Mouse (Mus musculus): ENCODE measurements around the gene Gtse1. TPM values are rescaled to one million over a fixed set of nuclear protein-coding genes. Genes with fewer than 3 reads are reported as not detected.
"Not testable (repeated sequence)": the region's sequence is repeated elsewhere in the genome, so short reads cannot be mapped to it uniquely, and the experiment has no call there.

Gtse1 gene
- total RNA-seq, 2 experiments from 2014 or later = 1.2 to 1.3 TPM

DNA sequence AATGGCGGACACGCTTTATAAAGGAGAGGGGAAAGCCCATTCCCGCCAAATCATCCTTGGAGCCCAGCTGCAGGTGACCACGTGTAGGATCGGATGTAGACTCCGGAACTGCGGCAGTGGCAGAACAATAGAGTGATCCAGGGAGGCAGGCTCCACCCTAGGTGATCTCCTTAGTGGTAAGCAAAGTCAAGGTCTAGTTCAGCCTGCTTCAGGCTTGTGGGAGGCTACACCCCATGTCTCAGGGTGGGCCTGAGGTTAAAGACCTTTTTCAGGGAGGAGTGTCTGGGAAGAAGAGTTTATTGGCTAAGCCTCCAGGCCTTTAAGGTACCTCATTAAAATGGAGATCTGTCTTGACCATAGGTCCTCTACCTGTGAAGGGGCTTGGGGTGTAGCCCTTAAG is 6.4 kb downstream of the Gtse1 start:
- DNase-seq (ENCODE audit: low spot score in 2 of 2) = not testable (repeated sequence)

DNA sequence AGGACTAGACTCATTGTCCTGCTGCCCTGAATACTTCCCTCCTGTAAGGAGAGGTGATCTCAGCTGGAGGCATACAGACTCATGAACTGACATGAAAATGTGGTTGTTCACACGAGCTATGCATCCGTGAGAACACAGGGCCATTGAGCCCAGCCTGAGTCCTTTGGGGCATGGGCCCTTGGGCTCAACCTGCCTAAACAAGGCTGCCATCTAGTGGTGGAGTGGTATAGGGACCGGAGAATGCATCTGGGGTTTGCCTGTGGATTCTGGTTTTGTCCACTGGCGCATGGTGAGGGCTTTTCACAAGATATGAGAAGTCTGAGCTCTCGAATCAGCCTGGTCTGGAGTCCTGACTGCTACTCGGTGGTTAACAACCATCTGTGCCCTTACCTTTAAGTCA is 8.2 kb downstream of the Gtse1 start:
- DNase-seq (ENCODE audit: low spot score in 2 of 2) = peak; percentile 63 to 85

DNA sequence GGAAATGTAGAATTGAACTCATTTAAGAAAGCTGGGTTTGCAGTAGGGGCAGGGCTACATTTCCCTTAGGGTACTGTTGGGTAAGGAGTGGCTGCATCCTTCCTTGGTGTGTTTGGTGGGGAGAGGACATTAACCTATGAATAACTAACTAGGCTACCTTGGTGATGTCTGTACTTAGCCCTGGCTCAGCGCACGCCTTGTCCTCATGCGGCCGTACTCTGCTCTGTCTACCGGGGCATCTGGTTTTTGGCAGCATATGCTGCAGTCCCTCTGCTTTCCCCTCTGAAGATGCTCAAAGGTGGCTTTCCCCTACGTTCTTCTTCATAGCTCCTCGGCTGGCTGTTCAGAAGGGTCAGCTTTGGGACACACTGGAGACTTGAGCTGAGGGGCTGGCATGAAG is 17.8 kb downstream of the Gtse1 start:
- no peak for DNase-seq (ENCODE audit: low spot score in 2 of 2)

DNA sequence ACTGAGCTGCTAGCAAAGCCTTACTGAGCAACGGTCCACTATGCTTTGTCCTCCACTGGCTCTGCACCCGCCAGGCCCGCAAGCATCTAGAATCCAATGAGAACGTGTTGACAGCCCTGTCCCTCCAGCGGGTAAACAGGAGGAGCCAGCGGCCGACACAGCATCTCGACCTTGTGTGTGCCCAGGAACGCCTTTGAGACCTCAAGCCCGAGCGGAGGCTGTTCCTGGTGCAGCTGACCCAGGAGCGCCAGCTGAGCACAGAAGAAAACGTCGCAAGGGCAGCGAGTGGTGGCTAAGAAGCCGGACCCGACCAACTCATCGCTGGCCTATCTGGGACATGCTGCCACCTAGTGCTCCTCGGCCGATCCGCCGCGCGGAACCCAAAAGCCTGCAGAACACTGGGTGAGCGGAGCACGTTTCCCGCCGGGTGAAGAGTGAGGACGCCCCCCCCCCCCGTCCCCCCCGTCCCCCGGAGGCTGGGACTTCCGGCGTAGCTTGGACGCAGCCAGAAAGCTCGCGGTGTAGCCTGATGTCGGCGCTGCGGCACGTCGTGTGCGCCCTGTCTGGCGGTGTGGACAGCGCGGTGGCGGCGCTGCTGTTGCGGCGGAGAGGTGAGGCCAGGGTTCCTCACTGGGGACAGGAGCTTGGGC is 19.4 kb downstream of the Gtse1 start, which contains the start of gene Trmu:
Trmu (plus strand) TSS at position 465 of the 650 bp plus-strand sequence.
- DNase-seq (ENCODE audit: low spot score in 2 of 2) = peak; percentile 90 to 95

DNA sequence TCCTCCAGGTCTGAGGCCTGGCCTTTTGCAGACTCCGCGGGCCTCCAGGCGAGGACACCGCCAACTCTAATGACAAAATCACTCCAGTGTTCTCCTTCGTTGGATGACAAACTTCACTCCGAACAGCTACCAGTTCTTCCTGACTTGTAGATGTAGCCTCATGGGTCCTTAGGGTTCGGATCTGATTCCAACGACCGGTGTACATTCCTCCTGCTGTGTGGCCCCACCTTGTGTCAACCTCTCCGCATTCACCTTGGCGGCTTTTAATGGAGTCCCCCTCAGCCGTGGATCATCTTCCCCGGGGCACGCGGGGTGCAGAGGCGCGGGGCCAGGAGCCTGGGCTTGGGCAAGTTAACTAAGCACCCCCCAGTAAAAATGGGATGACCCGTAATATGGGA is 20.0 kb downstream of the Gtse1 start:
- DNase-seq (ENCODE audit: low spot score in 2 of 2) = no peak

DNA sequence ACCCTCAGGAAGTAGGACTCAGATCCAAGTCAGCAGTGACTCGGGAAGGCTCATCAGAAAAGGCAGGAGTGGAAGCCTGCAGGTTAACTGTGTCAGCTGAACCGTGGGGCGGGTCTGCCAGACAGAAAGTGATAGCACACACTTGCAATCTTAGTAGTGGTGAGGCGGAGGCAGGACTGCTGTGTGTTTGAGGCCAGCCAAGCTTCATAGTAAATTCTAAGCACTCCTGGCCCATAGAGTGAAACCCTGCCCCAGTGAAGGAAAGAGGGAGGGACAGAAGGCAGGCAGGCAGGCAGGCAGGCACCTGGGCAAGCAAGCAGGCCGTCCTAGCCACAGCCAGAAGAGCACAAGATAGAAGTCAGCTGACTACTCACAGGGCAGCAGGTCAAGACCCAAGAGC is 26.1 kb downstream of the Gtse1 start:
- DNase-seq (ENCODE audit: low spot score in 2 of 2) = no peak

DNA sequence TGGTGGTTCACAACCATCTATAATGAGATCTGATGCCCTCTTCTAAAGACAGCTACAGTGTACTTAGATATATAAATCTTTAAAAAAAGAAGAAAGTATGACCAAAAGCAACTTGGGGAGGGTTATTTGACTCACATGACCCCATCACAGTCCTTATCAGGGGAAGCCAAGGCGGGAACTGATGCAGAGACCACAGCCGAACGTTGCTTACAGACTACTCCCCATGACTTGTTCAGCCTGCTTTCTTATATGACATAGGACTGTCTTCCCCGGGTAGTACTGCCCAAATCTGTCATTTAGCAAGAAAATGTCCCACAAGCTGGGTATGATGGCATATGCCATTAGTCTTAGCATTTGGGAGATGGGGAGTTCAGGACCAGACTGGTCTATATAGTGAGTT is 29.7 kb downstream of the Gtse1 start:
- DNase-seq (ENCODE audit: low spot score in 2 of 2) = no peak

DNA sequence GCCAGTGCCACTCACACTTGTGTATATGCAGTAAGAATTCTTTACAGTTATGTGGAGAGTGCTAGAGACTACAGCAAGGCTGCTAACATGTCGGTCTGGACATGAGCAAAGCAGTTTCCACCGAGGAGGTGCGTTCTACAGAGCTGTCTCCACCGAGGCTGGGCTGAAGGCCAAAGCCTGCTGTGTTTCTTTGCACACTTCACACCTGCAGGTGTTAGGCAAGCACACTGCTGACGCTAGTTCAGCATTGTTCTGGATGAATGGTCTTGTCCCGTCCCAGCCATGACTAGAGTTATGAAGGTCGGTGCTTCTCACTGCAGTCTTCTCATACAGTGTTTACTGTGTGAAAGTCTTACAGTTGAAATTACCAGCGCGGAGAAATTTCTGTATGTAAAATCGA is 32.4 kb downstream of the Gtse1 start:
- DNase-seq (ENCODE audit: low spot score in 2 of 2) = no peak

DNA sequence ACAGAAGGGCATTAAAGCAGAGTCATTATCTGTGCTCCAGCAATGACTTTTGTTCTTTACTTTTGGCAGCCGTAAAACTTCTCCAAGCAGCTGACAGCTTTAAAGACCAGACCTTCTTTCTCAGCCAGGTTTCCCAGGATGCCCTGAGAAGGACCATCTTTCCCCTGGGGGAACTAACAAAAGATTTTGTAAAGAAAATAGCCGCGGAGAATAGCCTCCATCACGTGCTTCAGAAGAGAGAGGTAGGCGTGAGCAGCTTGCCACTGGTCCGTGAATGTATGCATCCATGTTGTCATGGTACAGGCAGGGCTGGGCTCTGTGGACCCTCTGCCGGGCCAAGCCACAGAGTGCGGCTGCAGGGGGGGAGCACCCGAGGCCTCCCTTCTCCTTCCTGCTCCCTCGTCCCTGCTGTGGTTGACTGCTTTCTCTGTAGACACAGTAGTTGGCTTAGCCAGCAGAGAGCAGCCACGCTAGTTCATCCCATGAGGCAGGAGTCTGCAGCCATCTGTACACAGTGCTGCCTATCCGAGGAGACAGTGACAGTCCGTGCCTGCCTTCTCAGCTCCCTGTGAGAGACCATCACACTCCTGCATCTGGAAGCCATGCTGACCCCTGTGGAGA is 33.1 kb downstream of the Gtse1 start:
- DNase-seq (ENCODE audit: low spot score in 2 of 2) = no peak

DNA sequence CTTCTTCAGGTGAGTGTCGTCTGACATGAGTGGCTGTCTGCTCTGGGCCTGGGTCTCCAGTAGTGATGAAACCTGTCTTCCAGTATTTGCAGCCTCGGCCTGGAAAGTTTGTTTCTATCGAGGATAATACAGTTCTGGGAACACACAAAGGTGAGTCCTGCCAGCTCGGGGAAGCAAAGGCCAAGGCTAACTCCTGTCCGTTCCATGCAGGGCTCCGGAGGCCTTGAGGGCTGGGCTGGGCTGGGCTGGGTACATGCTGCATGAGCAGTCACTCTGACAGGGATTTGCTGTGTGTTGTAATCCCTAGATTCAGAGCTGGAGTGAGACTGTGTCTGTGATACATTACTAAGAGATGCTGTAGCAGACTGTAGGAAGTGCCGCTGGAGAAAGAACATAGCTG is 34.3 kb downstream of the Gtse1 start:
- DNase-seq (ENCODE audit: low spot score in 2 of 2) = no peak

DNA sequence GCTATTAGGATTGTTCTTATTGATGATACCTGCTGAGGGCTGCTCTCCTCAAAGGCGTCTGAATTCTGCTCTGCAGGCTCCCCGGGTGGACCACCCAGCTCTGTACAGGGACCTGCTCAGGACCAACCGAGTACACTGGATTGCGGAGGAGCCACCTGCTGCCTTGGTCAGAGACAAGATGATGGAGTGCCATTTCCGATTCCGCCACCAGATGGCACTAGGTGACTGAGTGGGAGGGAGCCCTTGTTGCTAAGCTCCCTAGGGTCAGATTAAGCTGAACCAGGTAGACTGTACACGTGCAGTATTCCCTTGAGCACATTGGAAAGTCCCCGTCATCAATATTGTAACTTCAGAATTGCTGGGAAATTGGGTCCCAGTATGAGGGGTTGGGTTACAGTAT is 36.7 kb downstream of the Gtse1 start:
- DNase-seq (ENCODE audit: low spot score in 2 of 2) = peak; percentile 81 to 84

DNA sequence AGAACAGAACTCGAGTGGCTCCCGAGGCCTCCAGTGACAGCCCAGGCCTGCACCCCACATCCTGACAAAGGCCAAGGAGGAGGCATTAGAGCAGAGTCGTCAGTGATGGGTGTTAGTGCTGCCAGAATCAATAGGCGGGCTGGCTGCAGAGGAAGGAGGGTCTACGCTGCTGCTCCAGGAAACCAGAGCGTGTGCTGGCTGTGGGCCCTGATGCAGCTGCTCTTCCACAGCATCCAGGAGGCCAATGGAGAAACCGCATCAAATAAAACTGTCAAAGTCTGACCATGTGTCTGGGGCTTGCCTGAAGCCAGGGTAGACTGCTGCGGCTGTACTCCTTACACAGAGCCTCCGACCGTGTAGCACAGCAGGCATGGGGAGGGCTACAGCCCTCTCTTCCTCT is 37.6 kb downstream of the Gtse1 start:
- no peak for DNase-seq (ENCODE audit: low spot score in 2 of 2)

DNA sequence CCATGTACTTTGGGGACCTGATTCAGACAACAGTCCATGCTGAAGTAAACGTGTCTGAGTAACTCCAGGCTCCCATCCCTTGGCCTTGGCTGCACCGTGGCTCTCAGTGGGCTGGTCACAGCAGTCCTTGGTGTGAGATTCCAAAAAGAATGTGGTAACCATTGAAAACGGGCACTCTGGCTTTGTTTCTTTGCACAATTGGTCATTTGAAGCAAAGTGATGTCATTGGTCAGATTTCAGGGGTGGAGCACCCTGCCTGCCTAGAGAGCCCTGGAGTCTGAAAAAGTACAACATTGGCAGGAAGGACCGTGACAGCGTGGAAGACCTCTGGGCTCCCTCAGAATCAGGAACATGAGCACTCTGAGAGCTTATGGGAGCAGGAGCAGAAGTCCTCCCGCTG is 39.9 kb downstream of the Gtse1 start:
- no peak for DNase-seq (ENCODE audit: low spot score in 2 of 2)

DNA sequence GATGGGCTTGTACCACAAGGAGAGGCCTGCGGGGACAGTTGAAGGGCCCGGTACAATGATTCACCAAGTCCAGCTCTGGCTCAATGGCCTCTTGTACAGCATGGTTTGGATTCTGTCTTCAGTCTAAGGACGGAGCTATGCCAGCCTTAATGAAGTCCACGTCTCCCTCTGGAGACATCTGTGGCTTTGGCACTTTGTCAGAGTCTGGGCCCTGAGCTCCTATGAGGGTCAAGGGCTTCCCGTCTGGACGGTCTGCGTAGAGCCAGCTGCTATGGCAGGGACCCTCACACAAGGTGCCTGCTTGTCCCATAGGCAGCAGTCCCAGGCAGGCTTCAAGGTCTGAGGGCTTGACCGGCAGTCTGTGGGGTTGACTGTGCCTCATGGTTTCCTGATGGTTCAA is 40.8 kb downstream of the Gtse1 start:
- no peak for DNase-seq (ENCODE audit: low spot score in 2 of 2)

DNA sequence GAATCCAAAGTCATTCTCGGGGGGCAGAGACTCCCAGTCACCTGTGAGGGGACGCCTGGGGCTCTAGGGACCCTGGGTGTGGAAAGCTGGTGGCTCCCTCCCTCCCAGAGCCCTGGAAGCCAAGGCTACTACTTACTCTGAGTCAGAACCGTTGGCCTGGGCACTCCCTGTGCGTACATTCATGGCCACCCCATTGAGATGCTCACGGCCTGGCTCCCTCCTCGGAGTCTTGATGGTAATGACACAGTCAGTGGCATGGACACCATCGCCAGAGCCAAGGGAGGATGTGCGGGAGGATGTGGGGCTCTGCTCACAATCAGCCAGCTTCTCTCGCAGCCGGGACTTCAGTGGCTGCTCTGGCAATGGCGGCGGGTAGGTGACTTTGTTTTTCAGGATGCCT is 41.3 kb downstream of the Gtse1 start:
- DNase-seq (ENCODE audit: low spot score in 2 of 2) = no peak

DNA sequence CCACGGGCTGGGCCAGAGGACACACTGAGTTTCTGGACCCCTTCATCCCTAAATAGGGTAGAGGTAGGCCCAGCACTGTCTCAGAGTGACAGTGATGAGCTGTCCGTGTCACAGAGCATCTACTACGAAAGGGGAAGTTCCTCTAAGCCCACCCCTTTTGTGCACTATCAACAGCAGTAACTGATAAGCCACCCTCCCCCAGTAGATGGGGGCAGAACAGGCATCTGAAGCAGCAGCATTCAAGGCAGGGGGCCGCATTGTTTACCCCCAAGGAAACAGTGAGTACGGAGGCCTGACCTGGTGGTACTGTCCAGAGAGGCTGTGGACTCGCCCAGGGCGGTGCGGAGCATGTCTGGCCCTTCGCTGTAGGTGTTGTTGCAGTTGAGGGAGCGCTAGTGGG is 43.0 kb downstream of the Gtse1 start:
- no peak for DNase-seq (ENCODE audit: low spot score in 2 of 2)

DNA sequence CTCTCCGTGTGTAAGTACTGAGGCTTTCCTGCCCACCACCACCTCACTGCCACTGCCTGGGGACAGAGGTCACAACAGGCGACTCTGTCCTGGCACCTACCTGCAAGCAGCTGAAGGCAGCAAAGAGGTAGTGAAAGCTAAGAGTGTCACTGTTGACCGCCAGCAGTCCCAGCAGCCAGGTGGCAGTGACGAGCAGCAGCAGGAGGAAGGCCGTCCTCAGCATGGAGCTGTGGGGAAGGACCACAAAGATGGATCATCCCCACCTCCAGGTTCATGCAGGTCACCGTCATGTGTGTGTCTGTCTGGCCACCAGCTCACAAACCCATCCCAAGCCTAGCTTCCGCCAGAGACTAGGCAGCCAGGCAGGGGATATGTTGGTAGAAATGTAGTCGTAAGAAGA is 44.3 kb downstream of the Gtse1 start:
- no peak for DNase-seq (ENCODE audit: low spot score in 2 of 2)

DNA sequence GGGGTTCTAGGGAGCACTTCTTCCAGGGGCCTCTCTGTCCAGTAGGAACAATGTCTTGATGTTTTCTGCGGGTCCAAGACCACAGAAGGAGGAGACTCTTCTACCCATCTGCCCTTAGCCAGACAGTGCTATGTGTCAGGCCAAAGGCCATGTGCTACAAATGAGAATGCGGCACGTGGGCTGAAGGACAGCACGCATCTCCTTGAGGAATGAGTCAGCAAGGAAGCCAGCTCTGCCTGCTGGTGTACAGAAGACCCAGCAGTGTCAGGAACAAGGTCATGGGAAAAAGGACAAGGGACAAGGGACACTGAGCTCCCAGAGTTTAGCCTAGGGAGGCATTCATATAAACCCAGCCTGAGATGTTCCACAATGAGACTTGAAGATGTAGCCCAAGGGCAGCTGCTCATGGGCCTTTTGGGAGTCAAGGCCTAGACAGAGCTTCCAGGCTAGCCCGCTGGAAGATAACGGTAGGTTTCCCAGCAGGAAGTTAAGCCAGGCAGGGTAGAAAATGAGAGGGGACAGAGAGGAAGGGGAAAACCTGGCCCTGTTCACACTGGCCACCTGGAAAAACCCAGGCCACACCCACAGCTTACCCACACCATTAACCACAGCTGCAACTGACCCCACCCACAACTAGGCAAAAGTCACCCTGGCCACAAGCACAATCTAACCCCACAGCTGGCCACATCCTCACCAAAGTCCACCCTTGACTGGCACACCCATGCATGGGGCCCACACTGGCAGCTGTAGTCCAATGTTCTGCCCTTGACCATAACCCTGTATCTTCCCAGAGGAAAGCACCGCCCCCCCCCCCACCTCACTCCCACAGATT is 49.3 kb downstream of the Gtse1 start:
- DNase-seq (ENCODE audit: low spot score in 2 of 2) = no peak

DNA sequence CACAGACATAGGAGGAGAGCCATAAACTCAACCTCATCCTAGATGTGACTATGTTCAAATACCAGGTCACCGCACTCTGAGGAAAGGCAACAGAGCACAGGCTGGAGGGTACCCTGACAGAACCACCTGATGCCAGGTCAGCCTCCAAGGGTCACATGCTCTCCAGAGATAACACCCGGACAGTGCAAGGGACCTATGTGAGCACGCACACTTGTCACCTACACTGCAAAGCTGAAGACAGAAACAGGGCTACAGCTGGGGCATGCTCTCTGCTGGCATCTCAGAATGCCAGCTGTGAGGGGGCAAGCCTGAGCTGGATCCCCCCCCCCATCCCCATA is 49.9 kb downstream of the Gtse1 start:
- no peak for DNase-seq (ENCODE audit: low spot score in 2 of 2)

DNA sequence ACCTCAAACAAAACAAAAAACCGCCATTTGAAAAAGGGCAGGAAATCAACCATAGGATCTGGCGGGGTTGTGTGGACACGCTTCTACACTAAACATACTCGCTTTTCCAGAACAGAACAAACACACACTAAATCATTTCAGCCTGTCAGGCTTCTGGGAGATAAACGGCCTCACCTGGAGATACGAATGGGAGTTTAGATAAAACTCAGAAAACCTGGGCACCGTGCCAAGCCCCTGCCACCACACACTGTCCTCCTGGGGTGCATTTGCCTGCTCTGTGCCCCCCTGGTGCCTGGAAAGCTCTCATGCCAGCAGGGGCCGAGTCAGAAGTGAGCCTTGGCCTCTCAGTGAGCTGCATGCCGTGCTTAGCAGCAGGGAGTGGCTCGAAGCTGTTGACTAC is 50.4 kb downstream of the Gtse1 start:
- DNase-seq (ENCODE audit: low spot score in 2 of 2) = no peak

DNA sequence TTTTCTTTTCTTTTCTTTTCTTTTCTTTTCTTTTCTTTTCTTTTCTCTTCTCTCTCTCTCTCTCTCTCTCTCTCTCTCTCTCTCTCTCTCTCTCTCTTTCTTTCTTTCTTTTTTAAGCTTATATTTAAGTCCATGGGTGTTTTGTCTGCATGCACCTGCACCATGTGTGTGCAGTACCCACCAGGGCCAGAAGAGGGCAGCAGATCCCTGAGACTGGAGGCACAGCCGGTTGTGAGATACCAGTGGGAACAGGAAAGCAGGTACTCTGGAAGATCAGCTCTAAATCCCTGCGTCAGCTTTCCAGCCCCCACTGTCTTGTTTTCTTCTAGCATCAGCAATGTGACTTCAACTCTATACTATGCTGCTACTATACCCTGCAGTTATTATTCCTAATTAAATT is 54.1 kb downstream of the Gtse1 start:
- DNase-seq (ENCODE audit: low spot score in 2 of 2) = peak in 1 of 2 experiments; percentile 61

DNA sequence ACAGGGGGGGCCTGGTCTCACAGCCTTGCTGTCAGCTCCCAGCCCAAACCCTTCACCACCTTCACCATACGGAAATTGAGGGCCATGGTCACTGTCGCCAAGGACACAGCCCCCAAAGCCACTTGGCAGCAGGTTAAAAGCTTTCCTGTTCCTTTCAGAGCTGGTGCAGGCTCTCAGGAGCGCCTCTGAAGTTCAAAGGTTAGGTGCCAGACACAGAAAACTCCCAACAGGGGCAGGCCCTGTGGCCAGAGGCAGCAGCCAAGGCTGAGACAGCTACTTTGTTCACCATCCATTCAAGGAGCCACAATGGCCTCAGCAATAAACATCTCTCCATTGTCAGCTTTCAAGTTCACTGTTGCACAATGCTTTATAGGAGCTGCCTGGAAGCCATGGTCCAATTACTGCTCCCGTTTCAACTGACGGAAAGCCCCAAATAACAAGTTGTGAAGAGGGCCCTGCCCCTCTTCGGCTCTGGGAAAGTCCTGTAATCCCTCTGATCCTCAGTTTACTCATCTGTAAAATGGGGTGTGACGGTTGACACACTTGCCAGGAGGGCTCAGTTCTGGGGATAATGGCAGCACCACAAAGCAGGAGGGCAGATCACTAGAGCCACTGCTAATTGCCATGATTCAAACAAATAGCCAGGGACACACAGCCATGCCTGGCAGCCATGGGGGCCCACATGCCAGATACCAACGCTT is 59.8 kb downstream of the Gtse1 start:
- no peak for DNase-seq (ENCODE audit: low spot score in 2 of 2)
